Mouse (Mus musculus): ENCODE results near the gene Cep170. TPM values are rescaled to one million over a fixed set of nuclear protein-coding genes. Genes with fewer than 3 reads are reported as not detected.

Cep170 gene
- total RNA-seq, 2 experiments from 2014 or later, result 125 to 130 TPM

Small RNAs within 50 kb of the gene (microRNA-seq; reads per million reads assigned to microRNA genes)
- 299 to 326 reads per million in 2 experiments for gene Mir350

Other genes with a start within 250 kb of the Cep170 start
- 10 to 100 TPM; 10.6 to 13.6 TPM for gene Sdccag8, start 593 bp upstream of the Cep170 start, total RNA-seq (2021)

All from left cerebral cortex, postnatal 14 days (tissue).